Mouse (Mus musculus) MEL (cell line): ENCODE data around the gene Papola.

Source experiments
- CTCF ChIP-seq, 3 experiments: IDR thresholded peaks in 2 of 3; conservative IDR thresholded peaks in 1 of 3; 2 replicates each; pipeline ENCODE4 v1.5.1; 2011 to 2012; ENCODE audit warnings: low read length in 3 of 3, low read depth in 2 of 3, mild to moderate bottlenecking in 2 of 3, improper control_type of control experiment in 1 of 3, inconsistent platforms in 1 of 3, mixed read lengths in 1 of 3, moderate library complexity in 1 of 3; ENCODE audit not compliant: control insufficient read depth in 1 of 3, insufficient read depth in 1 of 3, poor library complexity in 1 of 3, severe bottlenecking in 1 of 3
- EP300 ChIP-seq, 2 experiments: IDR thresholded peaks; 2 replicates each; pipeline ENCODE4 v1.6.1; 2011; ENCODE audit warnings: improper control_type of control experiment in 2 of 2, low read length in 2 of 2, low read depth in 1 of 2, mild to moderate bottlenecking in 1 of 2
- GABPA ChIP-seq: IDR thresholded peaks from 2 replicates; pipeline ENCODE4 v1.6.1; 2012; ENCODE audit warnings: low read depth, mild to moderate bottlenecking, inconsistent platforms, low read length, improper control_type of control experiment, moderate library complexity
- MAFK ChIP-seq: IDR thresholded peaks from 2 replicates; pipeline ENCODE4 v1.6.1; 2011; ENCODE audit warnings: low read depth, mild to moderate bottlenecking, low read length, improper control_type of control experiment, borderline replicate concordance
- MXI1 ChIP-seq: IDR thresholded peaks from 2 replicates; pipeline ENCODE4 v1.6.1; 2011; ENCODE audit warnings: mild to moderate bottlenecking, low read depth, low read length, improper control_type of control experiment
- MYC ChIP-seq: IDR thresholded peaks from 2 replicates; pipeline ENCODE4 v1.6.1; 2011; ENCODE audit warnings: low read depth, mild to moderate bottlenecking, low read length, improper control_type of control experiment, moderate library complexity
- POLR2A ChIP-seq, 2 experiments: IDR thresholded peaks; 2 replicates each; pipeline ENCODE4 v1.6.1; 2011 to 2012; ENCODE audit warnings: low read length in 2 of 2, mild to moderate bottlenecking in 2 of 2, control low read depth in 1 of 2, improper control_type of control experiment in 1 of 2, low read depth in 1 of 2, moderate library complexity in 1 of 2; ENCODE audit not compliant: control insufficient read depth in 1 of 2, insufficient read depth in 1 of 2, poor library complexity in 1 of 2
- RAD21 ChIP-seq: IDR thresholded peaks from 2 replicates; pipeline ENCODE4 v1.6.1; 2011; ENCODE audit warnings: mild to moderate bottlenecking, low read depth, low read length, improper control_type of control experiment
- SMC3 ChIP-seq: IDR thresholded peaks from 2 replicates; pipeline ENCODE4 v1.6.1; 2011; ENCODE audit warnings: low read depth, low read length, improper control_type of control experiment
- TCF12 ChIP-seq: IDR thresholded peaks from 2 replicates; pipeline ENCODE4 v1.6.1; 2014; ENCODE audit warnings: low read depth, mild to moderate bottlenecking, inconsistent platforms, low read length, improper control_type of control experiment, moderate library complexity
- UBTF ChIP-seq: IDR thresholded peaks from 2 replicates; pipeline ENCODE4 v1.6.1; 2012; ENCODE audit warnings: low read depth, mild to moderate bottlenecking, inconsistent platforms, low read length, improper control_type of control experiment, moderate library complexity, borderline replicate concordance; ENCODE audit not compliant: insufficient read depth
- USF1 ChIP-seq: IDR thresholded peaks from 2 replicates; pipeline ENCODE4 v1.6.1; 2014; ENCODE audit warnings: low read depth, mild to moderate bottlenecking, inconsistent platforms, low read length, improper control_type of control experiment, moderate library complexity

DNA sequence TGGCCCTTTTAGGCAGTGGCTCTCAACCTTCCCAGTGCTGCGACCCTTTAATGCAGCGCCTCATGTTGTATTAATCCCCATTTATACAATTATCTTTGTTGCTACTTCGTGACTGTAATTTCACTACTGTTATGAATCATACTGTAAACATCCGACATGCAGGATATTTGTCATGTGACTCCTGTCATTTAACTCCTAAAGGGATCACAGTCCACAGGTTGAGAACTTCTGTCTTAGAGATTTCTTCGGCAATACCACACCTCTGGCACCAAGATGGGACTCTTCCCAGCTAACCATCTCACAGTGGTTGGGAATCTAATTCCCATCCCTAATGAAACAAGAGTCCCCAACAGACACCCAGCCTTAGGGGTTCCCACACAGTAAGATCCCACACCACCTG lies 36.4 kb upstream of the Papola start:
- no peak for TF ChIP-seq MYC
- TF ChIP-seq CTCF (IDR thresholded peaks at IDR 0.05 in 2 of 3, conservative IDR thresholded peaks at IDR 0.05 in 1 of 3; ENCODE audit: control insufficient read depth in 1 of 3, insufficient read depth in 1 of 3, low read depth in 2 of 3, low read length in 3 of 3, poor library complexity in 1 of 3, severe bottlenecking in 1 of 3): no peak
- TF ChIP-seq USF1: no peak
- TF ChIP-seq UBTF: no peak
- no peak for TF ChIP-seq SMC3
- no peak for TF ChIP-seq TCF12
- TF ChIP-seq POLR2A (IDR thresholded peaks at IDR 0.05; ENCODE audit: control insufficient read depth in 1 of 2, insufficient read depth in 1 of 2, low read depth in 1 of 2, low read length in 2 of 2, poor library complexity in 1 of 2): no peak
- TF ChIP-seq MXI1: no peak
- no peak for TF ChIP-seq MAFK
- no peak for TF ChIP-seq EP300 (IDR thresholded peaks at IDR 0.05; ENCODE audit: low read depth in 1 of 2, low read length in 2 of 2)
- TF ChIP-seq RAD21: no peak
- TF ChIP-seq GABPA: no peak
